Mouse (Mus musculus) limb, embryonic 10.5 days (tissue): ENCODE results near the gene A930009A15Rik. TPM values are rescaled to one million over a fixed set of nuclear protein-coding genes. Genes with fewer than 3 reads are reported as not detected.
A peak's percentile ranks its signal among the peaks of the same experiment; 100 is the strongest.

Experiments
- DNase-seq: peaks from one replicate; pipeline ENCODE4 v3.0.0-alpha.2; 2017; ENCODE audit warnings: low spot score
- H3K27ac ChIP-seq: fragments of 300-500 bp; sonication (generic); 2 replicates; pipeline ENCODE4 v1.5.1; 2016; ENCODE audit warnings: mild to moderate bottlenecking
- H3K27me3 ChIP-seq: fragments of 300-500 bp; sonication (generic); 2 replicates; pipeline ENCODE4 v1.6.1; 2016; ENCODE audit warnings: low read depth, mild to moderate bottlenecking; ENCODE audit not compliant: poor library complexity, severe bottlenecking
- H3K36me3 ChIP-seq: fragments of 300-500 bp; sonication (generic); 2 replicates; pipeline ENCODE4 v1.6.1; 2016; ENCODE audit warnings: mild to moderate bottlenecking, moderate library complexity
- H3K4me1 ChIP-seq: fragments of 300-500 bp; sonication (generic); 2 replicates; pipeline ENCODE4 v1.6.1; 2016
- H3K4me3 ChIP-seq: fragments of 300-500 bp; sonication (generic); 2 replicates; pipeline ENCODE4 v1.5.1; 2016; ENCODE audit warnings: mild to moderate bottlenecking, moderate library complexity
- H3K9me3 ChIP-seq: fragments of 300-500 bp; sonication (generic); replicated peaks from 2 replicates; pipeline ENCODE4 v1.6.1; 2016; ENCODE audit warnings: mild to moderate bottlenecking
- WGBS: fragments of 180-500 bp; shearing (Covaris S2); methylation state at CpG from one replicate; pipeline ENCODE4 v1.1.7; 2016; 5-methylcytosine and 5-hydroxymethylcytosine counted together
- polyA plus RNA-seq: library from polyadenylated mRNA; unstranded; fragments of >200 nt; fragmentation: Nextera tagmentation; extraction: Ambion mirVana; gene quantifications from 2 replicates; pipeline ENCODE4 v1.2.1, GENCODE M21; 2016

A930009A15Rik gene
- polyA plus RNA-seq, 1 experiment from 2014 or later, result not detected

GRCm38 (mm10) chr10:115586246-115587231 lies 16.8 kb downstream of the A930009A15Rik start:
- Histone ChIP-seq H3K36me3 (no peaks in the 10 kb centered on the region), H3K9me3 (no peaks in the 10 kb centered on the region), H3K4me1 (peaks cover 34% of the 10 kb centered on the region), H3K27me3 (peaks cover 70% of the 10 kb centered on the region), H3K27ac (peak overlapping the region; percentile 2; the same call in 1 of the 2 replicates), H3K4me3 (peak overlapping the region; percentile 65)
- DNase-seq, result peak; percentile 67
- under 1% methylated on average over 41 of the region's 41 CpGs for WGBS

GRCm38 (mm10) chr10:115587301-115587969 lies 17.6 kb downstream of the A930009A15Rik start, which contains the start of gene Lgr5:
Gene Lgr5 (minus strand): TSS chr10:115587780.
- H3K36me3 ChIP-seq, result no peaks in the 10 kb centered on the region
- H3K9me3 ChIP-seq, result no peaks in the 10 kb centered on the region
- DNase-seq, result peak; percentile 80
- H3K4me1 ChIP-seq, result peaks cover 34% of the 10 kb centered on the region
- peak within 1 kb of the TSS; percentile 65 for H3K4me3 ChIP-seq
- peaks cover 70% of the 10 kb centered on the region for H3K27me3 ChIP-seq
- peak within 1 kb of the TSS; percentile 2; the same call in 1 of the 2 replicates for H3K27ac ChIP-seq
- WGBS, result under 1% methylated on average over 47 of the region's 47 CpGs

GRCm38 (mm10) chr10:115587979-115588378 lies 18.2 kb downstream of the A930009A15Rik start:
- H3K4me1 ChIP-seq, result peaks cover 35% of the 10 kb centered on the region
- peaks cover 70% of the 10 kb centered on the region for H3K27me3 ChIP-seq
- no peaks in the 10 kb centered on the region for H3K9me3 ChIP-seq
- 0 out of 2 replicates have a peak overlapping the region, but pooled peaks have one; percentile 2 for H3K27ac ChIP-seq
- no peak for DNase-seq
- H3K4me3 ChIP-seq, result peak overlapping the region; percentile 65
- H3K36me3 ChIP-seq, result no peaks in the 10 kb centered on the region
- 2% methylated on average over 7 of the region's 7 CpGs for WGBS

GRCm38 (mm10) chr10:115593221-115593620 lies 23.4 kb downstream of the A930009A15Rik start:
- H3K4me1 ChIP-seq, result peaks cover 6% of the 10 kb centered on the region; the same call in 1 of the 2 replicates
- no peak for DNase-seq
- no peak overlapping the region for H3K27ac ChIP-seq
- 68% methylated on average over 11 of the region's 11 CpGs for WGBS
- H3K9me3 ChIP-seq, result no peaks in the 10 kb centered on the region
- peaks cover 23% of the 10 kb centered on the region for H3K27me3 ChIP-seq
- H3K36me3 ChIP-seq, result no peaks in the 10 kb centered on the region
- H3K4me3 ChIP-seq, result no peak overlapping the region

GRCm38 (mm10) chr10:115593651-115594050 lies 23.9 kb downstream of the A930009A15Rik start:
- no peak for DNase-seq
- Histone ChIP-seq H3K4me1 (0 out of 2 replicates have a peak, but pooled peaks cover 4% of the 10 kb centered on the region), H3K36me3 (no peaks in the 10 kb centered on the region), H3K9me3 (no peaks in the 10 kb centered on the region), H3K27me3 (peaks cover 18% of the 10 kb centered on the region), H3K4me3 (no peak overlapping the region), H3K27ac (no peak overlapping the region)
- WGBS, result 90% methylated on average over 6 of the region's 6 CpGs

GRCm38 (mm10) chr10:115595748-115596147 lies 26.0 kb downstream of the A930009A15Rik start:
- H3K4me3 ChIP-seq, result no peak overlapping the region
- H3K27me3 ChIP-seq, result no peaks in the 10 kb centered on the region
- H3K27ac ChIP-seq, result no peak overlapping the region
- DNase-seq, result no peak
- H3K36me3 ChIP-seq, result no peaks in the 10 kb centered on the region
- no peaks in the 10 kb centered on the region for H3K9me3 ChIP-seq
- H3K4me1 ChIP-seq, result 0 out of 2 replicates have a peak, but pooled peaks cover 4% of the 10 kb centered on the region
- WGBS, result 91% methylated on average over 1 of the region's 1 CpGs

- Histone ChIP-seq H3K27ac (no peak overlapping the region), H3K9me3 (no peaks in the 10 kb centered on the region), H3K4me1 (peaks cover 9% of the 10 kb centered on the region; the same call in 1 of the 2 replicates), H3K36me3 (no peaks in the 10 kb centered on the region), H3K4me3 (peak overlapping the region; percentile 36), H3K27me3 (no peaks in the 10 kb centered on the region)
- DNase-seq, result peak; percentile 40
- 11% methylated on average over 14 of the region's 15 CpGs for WGBS
Measured at GRCm38 (mm10) chr10:115617456-115618287, 47.9 kb downstream of the A930009A15Rik start.

GRCm38 (mm10) chr10:115618288-115618856 lies 48.6 kb downstream of the A930009A15Rik start:
- H3K4me1 ChIP-seq, result peaks cover 9% of the 10 kb centered on the region; the same call in 1 of the 2 replicates
- no peak overlapping the region for H3K27ac ChIP-seq
- no peaks in the 10 kb centered on the region for H3K27me3 ChIP-seq
- DNase-seq, result peak; percentile 44
- H3K9me3 ChIP-seq, result no peaks in the 10 kb centered on the region
- H3K4me3 ChIP-seq, result peak overlapping the region; percentile 36
- no peaks in the 10 kb centered on the region for H3K36me3 ChIP-seq
- WGBS, result 29% methylated on average over 15 of the region's 15 CpGs

- Histone ChIP-seq H3K27me3 (no peaks in the 10 kb centered on the region), H3K27ac (no peak overlapping the region), H3K4me3 (no peak overlapping the region), H3K4me1 (peaks cover 12% of the 10 kb centered on the region; the same call in 1 of the 2 replicates), H3K36me3 (no peaks in the 10 kb centered on the region), H3K9me3 (no peaks in the 10 kb centered on the region)
- 90% methylated on average over 7 of the region's 7 CpGs for whole genome bisulfite sequencing
- DNase-seq, result no peak
Measured at GRCm38 (mm10) chr10:115623481-115623880, 53.7 kb downstream of the A930009A15Rik start.

GRCm38 (mm10) chr10:115623956-115624671 lies 54.3 kb downstream of the A930009A15Rik start:
- Histone ChIP-seq H3K27me3 (no peaks in the 10 kb centered on the region), H3K4me1 (peaks cover 10% of the 10 kb centered on the region; the same call in 1 of the 2 replicates)

GRCm38 (mm10) chr10:115624957-115625356 lies 55.2 kb downstream of the A930009A15Rik start:
- H3K9me3 ChIP-seq, result no peaks in the 10 kb centered on the region
- peaks cover 10% of the 10 kb centered on the region; the same call in 1 of the 2 replicates for H3K4me1 ChIP-seq
- H3K36me3 ChIP-seq, result no peaks in the 10 kb centered on the region
- H3K27ac ChIP-seq, result no peak overlapping the region
- no peak overlapping the region for H3K4me3 ChIP-seq
- no peaks in the 10 kb centered on the region for H3K27me3 ChIP-seq
- DNase-seq, result no peak
- WGBS, result 87% methylated on average over 2 of the region's 2 CpGs

More at GRCm38 (mm10) chr10:115623956-115624671, 54.3 kb downstream of the A930009A15Rik start:
- H3K27ac ChIP-seq, result 0 out of 2 replicates have a peak overlapping the region, but pooled peaks have one; percentile 0
- WGBS, result 78% methylated on average over 15 of the region's 15 CpGs
- H3K9me3 ChIP-seq, result no peaks in the 10 kb centered on the region
- H3K4me3 ChIP-seq, result no peak overlapping the region
- no peaks in the 10 kb centered on the region for H3K36me3 ChIP-seq
- DNase-seq, result no peak
